Mouse (Mus musculus): ENCODE measurements at regions not wholly inside any gene's neighbourhood (a gene's known extent, or its start where the extent isn't known, plus 50 kb on each side); places are given as distances from the start of the nearest gene placed in this dataset.

DNA sequence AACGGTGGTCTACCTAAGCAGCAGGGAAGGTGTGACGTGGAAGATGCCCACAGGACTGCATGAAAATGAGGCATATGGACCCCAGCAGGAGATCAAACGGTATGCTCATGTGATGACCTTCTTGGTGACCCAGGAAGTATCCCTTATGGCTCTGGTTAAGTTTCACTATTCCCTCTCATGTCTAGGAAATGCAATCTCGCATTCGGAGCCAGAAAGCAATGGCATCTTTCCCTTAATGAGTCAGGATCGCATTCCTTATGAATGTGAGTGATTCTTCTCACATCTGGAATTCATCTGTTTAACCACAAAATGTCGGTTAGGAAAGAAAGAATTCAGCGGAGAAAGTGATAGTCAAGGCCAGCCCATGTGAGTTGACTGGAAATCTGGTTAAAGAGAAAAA is 593.7 kb downstream of the Ttll7 start:
- no peaks in the 10 kb centered on the region for H3K4me1 ChIP-seq (ENCODE audit: control insufficient read depth, insufficient read depth, low read length)
- H3K4me3 ChIP-seq (replicated peaks; ENCODE audit: control insufficient read depth, low read depth, low read length) = no peak overlapping the region
- 71% methylated on average over 8 of the region's 8 CpGs for WGBS
- H3K27ac ChIP-seq (ENCODE audit: control insufficient read depth, insufficient read depth, low read depth, low read length, poor library complexity) = no peak overlapping the region
- no peak for TF ChIP-seq POLR2A (IDR thresholded peaks at IDR 0.05; ENCODE audit: borderline replicate concordance, control insufficient read depth, low read depth, low read length)
- no peak for TF ChIP-seq CTCF (IDR thresholded peaks at IDR 0.05; ENCODE audit: control insufficient read depth, insufficient read depth, low read length)

DNA sequence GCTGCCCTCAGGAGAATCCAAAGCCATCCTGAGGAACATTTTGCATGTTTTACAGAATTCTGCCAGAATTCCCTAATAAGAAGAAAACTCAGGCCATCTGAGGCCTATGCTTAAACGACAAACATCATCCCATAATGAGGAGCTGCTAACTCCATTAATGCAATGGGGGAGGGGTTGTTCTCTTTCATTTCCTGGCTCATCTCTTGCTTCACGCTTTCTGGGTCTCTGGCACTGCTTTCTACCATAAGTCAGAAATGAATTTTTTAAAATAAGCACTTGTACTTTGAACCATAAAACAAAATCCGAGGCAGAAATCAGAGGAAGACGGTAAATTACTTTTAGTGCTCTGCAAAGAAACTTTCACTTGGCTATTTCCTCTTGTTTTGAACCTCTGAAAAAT is 600.0 kb downstream of the Ttll7 start:
- Histone ChIP-seq H3K4me1 (ENCODE audit: control insufficient read depth, insufficient read depth, low read length) (no peaks in the 10 kb centered on the region), H3K27ac (ENCODE audit: control insufficient read depth, insufficient read depth, low read depth, low read length, poor library complexity) (no peak overlapping the region), H3K4me3 (replicated peaks; ENCODE audit: control insufficient read depth, low read depth, low read length) (no peak overlapping the region)
- TF ChIP-seq POLR2A (IDR thresholded peaks at IDR 0.05; ENCODE audit: borderline replicate concordance, control insufficient read depth, low read depth, low read length) (no peak), CTCF (IDR thresholded peaks at IDR 0.05; ENCODE audit: control insufficient read depth, insufficient read depth, low read length) (no peak)
- 76% methylated on average over 4 of the region's 4 CpGs for WGBS

DNA sequence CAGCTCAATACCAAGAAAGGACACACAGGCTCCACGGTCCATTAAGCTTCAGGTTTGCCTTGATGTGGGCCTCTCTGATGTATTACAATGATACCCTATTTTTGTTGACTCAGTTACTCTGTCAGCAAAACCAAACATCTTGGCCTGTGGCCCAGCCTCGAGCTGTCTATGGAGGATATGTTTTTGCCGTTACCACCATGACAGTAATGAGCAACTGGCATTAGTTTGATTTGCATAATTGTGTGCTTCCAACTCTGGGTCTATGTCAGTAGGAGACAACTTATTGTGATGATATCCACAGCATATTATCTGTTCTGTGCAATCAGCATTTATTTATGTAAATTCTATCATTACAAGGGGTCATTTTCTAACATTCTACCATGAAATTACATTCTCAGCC is 603.2 kb downstream of the Ttll7 start:
- no peak overlapping the region for H3K27ac ChIP-seq (ENCODE audit: control insufficient read depth, insufficient read depth, low read depth, low read length, poor library complexity)
- no peaks in the 10 kb centered on the region for H3K4me1 ChIP-seq (ENCODE audit: control insufficient read depth, insufficient read depth, low read length)
- whole genome bisulfite sequencing = 76% methylated on average over 3 of the region's 3 CpGs
- TF ChIP-seq CTCF (IDR thresholded peaks at IDR 0.05; ENCODE audit: control insufficient read depth, insufficient read depth, low read length) (no peak), POLR2A (IDR thresholded peaks at IDR 0.05; ENCODE audit: borderline replicate concordance, control insufficient read depth, low read depth, low read length) (no peak)
- no peak overlapping the region for H3K4me3 ChIP-seq (replicated peaks; ENCODE audit: control insufficient read depth, low read depth, low read length)

DNA sequence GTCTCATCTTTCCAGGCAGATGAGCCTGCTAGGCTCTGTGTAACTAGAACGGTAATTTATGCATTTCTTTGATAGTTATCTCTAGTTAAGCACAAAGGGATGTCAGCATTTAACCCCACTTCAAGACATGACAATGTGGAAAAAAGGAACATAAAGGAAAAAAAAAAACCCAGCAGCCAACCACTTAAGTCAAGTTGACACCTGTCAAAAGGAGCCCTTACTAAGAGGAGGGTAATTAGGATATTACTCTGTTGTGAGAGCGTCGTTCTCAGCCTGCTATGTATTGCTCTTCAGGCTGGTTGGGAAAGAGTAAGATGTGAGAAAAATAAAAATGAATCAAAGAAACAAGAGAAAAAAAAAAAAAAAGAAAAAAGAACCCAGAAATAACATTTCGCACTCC is 604.1 kb downstream of the Ttll7 start:
- H3K4me3 ChIP-seq (replicated peaks; ENCODE audit: control insufficient read depth, low read depth, low read length) = no peak overlapping the region
- H3K4me1 ChIP-seq (ENCODE audit: control insufficient read depth, insufficient read depth, low read length) = no peaks in the 10 kb centered on the region
- whole genome bisulfite sequencing = 79% methylated on average over 4 of the region's 4 CpGs
- no peak for TF ChIP-seq POLR2A (IDR thresholded peaks at IDR 0.05; ENCODE audit: borderline replicate concordance, control insufficient read depth, low read depth, low read length)
- no peak for TF ChIP-seq CTCF (IDR thresholded peaks at IDR 0.05; ENCODE audit: control insufficient read depth, insufficient read depth, low read length)
- H3K27ac ChIP-seq (ENCODE audit: control insufficient read depth, insufficient read depth, low read depth, low read length, poor library complexity) = no peak overlapping the region

DNA sequence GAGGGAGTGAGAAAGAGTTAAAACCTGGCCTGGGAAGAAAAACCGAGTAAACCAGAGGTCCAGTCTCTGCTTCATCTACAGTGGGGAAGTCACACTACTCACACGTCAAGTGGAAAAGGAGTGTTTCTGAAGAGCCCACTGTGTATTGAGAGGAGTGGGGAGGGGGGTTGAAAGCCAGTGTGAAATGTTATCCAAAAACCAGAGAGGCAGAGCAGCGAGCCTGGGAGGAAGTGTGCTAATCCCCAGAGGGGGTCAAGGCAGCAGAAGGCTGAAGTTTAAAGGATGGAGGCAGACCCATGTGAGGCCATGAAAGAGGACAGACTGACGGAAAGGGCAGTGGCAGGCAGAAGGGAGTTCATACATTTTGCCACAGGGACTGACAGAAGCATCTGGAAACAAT is 605.9 kb downstream of the Ttll7 start:
- 61% methylated on average over 4 of the region's 4 CpGs for WGBS
- no peaks in the 10 kb centered on the region for H3K4me1 ChIP-seq (ENCODE audit: control insufficient read depth, insufficient read depth, low read length)
- no peak for TF ChIP-seq POLR2A (IDR thresholded peaks at IDR 0.05; ENCODE audit: borderline replicate concordance, control insufficient read depth, low read depth, low read length)
- no peak for TF ChIP-seq CTCF (IDR thresholded peaks at IDR 0.05; ENCODE audit: control insufficient read depth, insufficient read depth, low read length)
- H3K4me3 ChIP-seq (replicated peaks; ENCODE audit: control insufficient read depth, low read depth, low read length) = no peak overlapping the region
- no peak overlapping the region for H3K27ac ChIP-seq (ENCODE audit: control insufficient read depth, insufficient read depth, low read depth, low read length, poor library complexity)

- WGBS = 58% methylated on average over 1 of the region's 1 CpGs
- no peak for TF ChIP-seq POLR2A (IDR thresholded peaks at IDR 0.05; ENCODE audit: borderline replicate concordance, control insufficient read depth, low read depth, low read length)
- TF ChIP-seq CTCF (IDR thresholded peaks at IDR 0.05; ENCODE audit: control insufficient read depth, insufficient read depth, low read length) = no peak
- Histone ChIP-seq H3K27ac (ENCODE audit: control insufficient read depth, insufficient read depth, low read depth, low read length, poor library complexity) (no peak overlapping the region), H3K4me3 (replicated peaks; ENCODE audit: control insufficient read depth, low read depth, low read length) (no peak overlapping the region), H3K4me1 (ENCODE audit: control insufficient read depth, insufficient read depth, low read length) (no peaks in the 10 kb centered on the region)
These were observed 627.7 kb downstream of the Ttll7 start for GRCm38 (mm10) chr3:147479890-147480289.
